Mouse (Mus musculus): ENCODE data around the gene A430005L14Rik.

The A430005L14Rik gene

DNA sequence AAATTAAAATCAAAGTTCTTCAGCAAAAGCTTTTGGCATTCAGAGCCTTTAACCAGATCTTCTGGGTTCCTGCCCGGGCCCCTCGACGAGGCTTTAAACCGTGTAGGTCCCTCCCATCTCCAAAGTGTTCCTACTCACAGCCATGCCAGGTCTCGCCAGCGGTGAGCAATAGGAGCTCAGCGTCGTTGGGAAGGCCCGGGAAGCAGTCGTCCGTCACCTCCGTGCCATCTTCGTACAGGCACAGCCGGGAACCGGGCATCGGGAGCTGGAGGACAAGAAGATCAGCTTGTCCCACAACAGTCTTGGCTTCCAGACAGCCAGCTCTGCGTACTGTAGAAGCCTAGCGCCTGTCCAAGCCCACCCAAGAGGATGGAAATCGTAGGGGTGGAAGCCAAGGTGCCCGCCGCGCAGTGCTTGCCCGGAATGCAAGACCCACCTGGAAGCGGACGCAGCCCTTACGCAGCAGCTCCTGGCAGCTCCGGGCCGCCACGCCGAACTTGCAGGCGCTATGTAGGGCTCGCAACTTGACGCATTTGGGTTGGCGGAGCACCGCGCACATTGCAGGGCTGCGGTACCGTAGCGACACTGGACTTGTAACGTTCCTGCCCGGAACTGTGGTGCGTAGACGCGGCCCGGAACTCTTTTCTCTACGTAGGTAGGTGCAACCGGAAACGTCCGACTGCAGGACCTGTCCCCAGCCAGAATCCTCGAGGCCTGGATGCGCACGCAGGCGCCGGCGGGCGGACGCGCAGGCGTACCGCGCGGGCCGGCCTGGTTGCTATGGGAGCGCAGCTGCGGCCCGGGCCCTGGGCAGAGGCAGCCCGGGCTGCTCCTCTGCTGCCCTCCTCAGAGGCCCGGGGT lies 17.6 kb downstream of the A430005L14Rik start, which contains the start of the genes Dffb and Cep104:
Gene Dffb (minus strand): TSS at position 696 of the 861 bp plus-strand sequence.
Gene Cep104 (plus strand): TSS at position 764 of the 861 bp plus-strand sequence.
- peak; percentile 94 for DNase-seq (ENCODE audit: low spot score)

DNA sequence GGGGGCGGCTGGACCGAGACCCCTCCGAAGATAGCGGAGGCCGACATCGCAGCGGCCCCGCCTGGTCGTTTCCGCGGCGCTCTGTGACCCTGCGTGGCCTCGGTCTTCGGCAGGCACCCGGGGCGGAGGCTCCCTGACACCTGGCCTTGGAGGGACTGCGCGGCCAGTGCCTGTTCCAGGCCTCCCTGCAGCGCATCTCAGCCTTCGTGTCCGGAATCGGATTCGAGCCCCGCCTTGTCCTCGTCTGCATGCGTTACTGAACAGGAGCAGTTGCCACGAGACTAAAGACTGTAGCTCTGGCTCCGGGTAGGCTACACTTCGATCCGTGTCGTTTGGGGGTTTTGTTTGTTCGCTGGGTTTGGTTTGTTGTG lies 18.2 kb downstream of the A430005L14Rik start:
- DNase-seq (ENCODE audit: low spot score): no peak

DNA sequence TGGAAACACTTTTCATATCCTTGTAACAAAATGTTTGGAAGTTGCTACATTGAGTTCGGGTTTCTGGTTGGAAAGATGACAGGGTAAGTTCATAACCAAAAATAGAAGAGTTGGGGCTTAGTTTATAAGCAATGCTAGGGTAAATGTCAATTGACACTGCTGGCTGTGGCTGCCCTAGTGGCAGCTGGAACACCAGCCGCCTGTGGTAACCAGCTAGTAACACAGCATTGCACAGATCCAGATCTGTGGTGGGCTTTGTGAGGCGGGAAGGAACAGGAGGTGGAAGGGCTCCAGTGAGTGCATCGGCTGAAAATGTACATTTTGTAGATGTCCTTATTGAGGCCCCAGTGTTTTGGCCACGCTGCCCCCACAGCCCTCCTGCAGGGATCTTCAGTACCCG lies 18.7 kb downstream of the A430005L14Rik start:
- DNase-seq (ENCODE audit: low spot score): no peak

DNA sequence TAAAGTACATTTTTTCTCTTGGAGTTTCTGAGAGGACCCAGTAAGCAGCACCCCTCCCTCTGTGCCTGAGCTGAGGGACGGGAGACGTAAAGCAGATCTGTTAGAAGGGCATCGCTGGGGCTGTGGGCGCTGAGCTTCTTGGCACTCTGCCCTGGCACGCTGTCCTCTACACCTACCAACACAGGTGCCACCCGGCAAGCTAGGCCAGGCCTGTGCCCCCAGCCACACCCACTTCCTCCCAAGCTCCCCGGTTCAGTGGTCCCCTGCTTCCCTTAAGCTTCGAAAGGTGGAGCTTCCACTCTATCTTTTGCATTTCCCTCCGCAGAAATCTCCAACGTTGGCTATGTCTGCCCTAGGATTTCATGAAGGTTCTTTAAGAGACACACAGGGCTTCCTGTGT lies 22.2 kb downstream of the A430005L14Rik start:
- no peak for DNase-seq (ENCODE audit: low spot score)

DNA sequence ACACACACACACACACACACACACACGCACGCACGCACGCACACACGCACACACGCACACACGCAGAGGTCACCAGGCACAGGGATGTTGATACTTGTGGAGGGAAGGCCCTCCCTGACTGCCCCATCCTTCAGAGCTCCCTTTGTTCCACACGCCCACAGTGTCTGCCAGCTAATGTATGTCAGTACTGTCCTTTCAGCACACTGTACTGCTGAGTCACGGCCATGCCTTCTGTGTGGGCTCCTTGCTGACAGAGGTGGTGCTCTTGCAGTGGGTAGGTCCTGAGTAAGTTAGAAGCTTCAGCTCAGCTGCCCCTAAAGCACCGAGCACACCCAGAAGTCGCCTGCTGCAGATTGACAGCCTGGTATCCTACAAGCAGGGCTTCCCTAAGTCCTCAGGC lies 23.4 kb downstream of the A430005L14Rik start:
- no peak for DNase-seq (ENCODE audit: low spot score)

DNA sequence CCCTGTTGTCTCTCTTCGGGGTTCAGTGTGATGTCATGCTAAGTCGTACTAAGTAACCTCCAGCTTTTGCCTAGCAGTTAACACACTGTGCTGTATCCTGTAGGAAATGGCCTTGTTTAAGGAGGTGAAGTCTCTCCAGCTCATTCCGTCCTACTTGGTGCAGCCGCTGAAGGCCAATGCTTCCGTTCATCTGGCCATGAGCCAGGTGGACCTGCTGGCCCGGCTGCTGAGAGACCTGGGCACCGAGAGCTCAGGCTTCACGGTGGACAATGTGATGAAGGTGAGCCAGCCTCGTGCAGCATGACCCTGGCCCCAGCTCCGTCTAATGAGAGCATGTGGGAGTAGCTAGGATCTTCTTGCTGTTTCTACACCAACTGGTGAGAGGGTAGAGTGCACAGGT lies 35.7 kb downstream of the A430005L14Rik start:
- DNase-seq (ENCODE audit: low spot score): no peak

DNA sequence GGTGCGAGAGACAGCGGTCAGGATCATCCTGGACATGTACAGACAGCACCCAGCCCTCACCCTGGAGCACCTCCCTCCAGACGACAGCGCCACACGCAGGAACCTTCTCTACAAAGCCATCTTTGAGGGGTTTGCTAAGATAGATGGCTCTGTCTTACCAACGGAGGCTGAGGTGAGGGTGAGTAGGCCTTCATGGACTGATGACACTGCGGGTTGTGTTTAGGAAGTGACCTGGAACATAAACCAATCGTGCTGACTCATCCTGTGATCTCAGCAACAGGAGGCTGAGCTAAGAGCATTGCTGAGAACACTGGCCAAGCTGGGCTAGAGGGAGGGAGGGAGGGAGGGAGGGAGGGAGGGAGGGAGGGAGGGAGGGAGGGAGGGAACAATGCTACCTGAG lies 36.5 kb downstream of the A430005L14Rik start:
- no peak for DNase-seq (ENCODE audit: low spot score)

DNA sequence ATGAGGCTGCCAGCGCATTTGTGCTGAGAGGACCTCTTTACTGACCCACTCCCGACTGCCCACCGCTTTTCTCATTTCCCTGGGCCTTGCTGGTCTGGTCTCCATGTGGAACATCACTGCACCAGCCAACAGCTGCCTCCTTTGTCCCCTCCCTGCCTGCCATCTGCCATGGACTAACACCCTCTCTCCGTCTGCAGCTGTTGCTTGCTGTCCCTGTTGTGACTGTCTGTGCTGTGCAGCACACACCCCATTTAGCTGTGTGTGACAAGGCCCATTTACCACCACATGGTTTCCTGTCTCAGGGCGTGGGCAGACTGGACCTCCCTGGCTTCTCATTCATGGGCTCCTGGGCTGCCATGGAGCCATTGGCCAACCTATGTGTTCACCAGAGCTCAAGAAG lies 48.5 kb downstream of the A430005L14Rik start:
- DNase-seq (ENCODE audit: low spot score): no peak

DNA sequence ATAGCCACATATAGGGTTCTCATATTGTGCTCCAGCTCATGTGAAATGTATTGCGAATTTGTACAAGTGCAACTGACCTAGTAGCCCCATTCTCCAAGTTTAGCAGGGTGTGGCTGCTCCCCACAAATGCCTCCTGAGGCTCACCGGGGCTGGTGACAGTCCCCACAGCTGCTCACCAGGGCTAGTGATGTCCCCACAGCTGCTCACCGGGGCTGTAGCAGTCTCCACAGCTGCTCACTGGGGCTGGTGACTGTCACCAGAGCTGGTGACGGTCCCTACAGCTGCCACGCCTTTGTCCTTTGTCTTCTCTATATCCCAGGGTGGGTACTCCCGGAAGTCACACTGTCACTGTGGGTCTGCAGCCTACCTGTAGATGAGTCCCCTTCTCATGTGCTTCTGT lies 49.2 kb downstream of the A430005L14Rik start:
- no peak for DNase-seq (ENCODE audit: low spot score)

DNA sequence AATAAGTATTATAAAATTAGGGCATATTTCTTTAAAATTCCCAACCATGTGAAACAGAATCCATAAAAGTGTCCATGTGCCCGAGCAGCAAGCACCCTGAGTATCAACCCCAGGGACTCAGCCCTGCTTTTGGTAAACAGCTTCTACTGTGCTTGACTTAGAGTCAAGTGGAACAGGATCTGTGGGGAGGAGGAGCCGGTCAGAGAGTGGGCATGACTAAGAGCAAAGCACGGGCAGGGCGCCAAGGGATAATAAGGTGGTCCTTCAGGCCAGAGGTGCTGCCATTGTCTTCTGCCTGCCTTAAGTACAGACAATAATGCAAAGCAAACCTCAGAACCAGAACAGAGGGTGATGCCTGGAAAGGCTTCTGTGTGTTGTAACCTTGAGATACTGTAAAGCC lies 50.7 kb downstream of the A430005L14Rik start:
- DNase-seq (ENCODE audit: low spot score): no peak

DNA sequence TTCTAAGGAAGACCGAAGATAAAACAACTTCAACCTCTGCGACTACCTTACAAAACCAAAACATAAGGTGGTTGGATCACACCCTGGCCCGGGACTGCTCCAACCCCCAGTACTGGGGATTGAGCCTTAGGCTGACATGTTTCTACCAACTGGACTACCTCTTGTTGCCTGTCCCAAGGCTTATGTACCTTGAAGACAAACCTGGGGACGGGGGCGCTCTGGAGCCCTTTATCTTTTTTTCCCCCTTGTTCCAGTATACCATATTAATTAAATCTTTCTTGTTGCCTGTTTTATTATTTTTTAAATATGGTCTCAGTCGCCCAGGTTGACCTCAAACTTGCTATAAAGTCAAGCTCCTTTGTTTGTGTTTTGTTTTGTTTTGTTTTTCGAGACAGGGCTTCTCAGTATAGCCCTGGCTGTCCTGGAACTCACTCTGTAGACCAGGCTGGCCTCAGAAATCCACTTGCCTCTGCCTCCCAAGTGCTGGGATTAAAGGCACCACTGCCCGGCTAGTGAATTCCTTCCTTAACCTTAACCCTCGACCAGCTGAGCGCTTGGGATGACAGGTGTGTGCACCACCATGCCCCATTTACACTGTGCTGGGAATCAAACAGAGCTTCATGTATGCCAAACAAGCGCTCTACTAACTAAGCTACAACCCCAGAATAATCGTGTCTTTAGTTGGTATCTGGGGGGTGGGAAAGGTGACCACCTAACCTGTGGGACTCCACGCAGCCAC lies 54.0 kb downstream of the A430005L14Rik start:
- DNase-seq (ENCODE audit: low spot score): no peak

Measured in testis, postnatal 14 days (tissue).